Mouse (Mus musculus) intestine, embryonic 16.5 days (tissue): ENCODE data around the gene Retn. TPM values are rescaled to one million over a fixed set of nuclear protein-coding genes. Genes with fewer than 3 reads are reported as not detected.

ENCODE experiments used
- ATAC-seq: fragments of 200-750 bp; cut with Nextera tagmentation; 2 replicates; pipeline ENCODE4 v1.8.0; 2017; ENCODE audit warnings: moderate TSS enrichment, moderate library complexity
- H3K27ac ChIP-seq: fragments of 300-500 bp; sonication (generic); 2 replicates; pipeline ENCODE4 v1.5.1; 2014; ENCODE audit warnings: mild to moderate bottlenecking, low read length
- H3K27me3 ChIP-seq: fragments of 300-500 bp; sonication (generic); replicated peaks from 2 replicates; pipeline ENCODE4 v1.6.1; 2014; ENCODE audit warnings: low read length, control low read depth, mixed read lengths; ENCODE audit not compliant: control insufficient read depth, insufficient read depth
- H3K36me3 ChIP-seq: fragments of 300-500 bp; sonication (generic); 2 replicates; pipeline ENCODE4 v1.6.1; 2014; ENCODE audit warnings: low read length, control low read depth; ENCODE audit not compliant: control insufficient read depth, insufficient read depth
- H3K4me1 ChIP-seq: fragments of 300-500 bp; sonication (generic); 2 replicates; pipeline ENCODE4 v1.6.1; 2014; ENCODE audit warnings: low read length, control low read depth, mixed read lengths; ENCODE audit not compliant: control insufficient read depth, insufficient read depth
- H3K4me2 ChIP-seq: fragments of 300-500 bp; sonication (generic); 2 replicates; pipeline ENCODE4 v1.6.1; 2014; ENCODE audit warnings: low read depth, low read length, control low read depth
- H3K4me3 ChIP-seq: fragments of 300-500 bp; sonication (generic); 2 replicates; pipeline ENCODE4 v1.5.1; 2014; ENCODE audit warnings: mild to moderate bottlenecking, low read length
- H3K9ac ChIP-seq: fragments of 300-500 bp; sonication (generic); 2 replicates; pipeline ENCODE4 v1.6.1; 2014; ENCODE audit warnings: low read depth, low read length
- H3K9me3 ChIP-seq: fragments of 300-500 bp; sonication (generic); 2 replicates; pipeline ENCODE4 v1.6.1; 2016; ENCODE audit warnings: low read length, control low read depth; ENCODE audit not compliant: control insufficient read depth
- WGBS: fragments of 180-500 bp; shearing (Covaris S2); extraction: QIAGEN DNeasy Blood & Tissue Kit; methylation state at CpG from one replicate; pipeline ENCODE4 v1.1.7; 2014; 5-methylcytosine and 5-hydroxymethylcytosine counted together
- polyA plus RNA-seq: library from polyadenylated mRNA; unstranded; fragments of >200 nt; fragmentation: Nextera tagmentation; extraction: Ambion mirVana; gene quantifications from 2 replicates; pipeline ENCODE4 v1.2.1, GENCODE M21; 2015

Retn gene
- polyA plus RNA-seq, 1 experiment from 2014 or later, result not detected

DNA sequence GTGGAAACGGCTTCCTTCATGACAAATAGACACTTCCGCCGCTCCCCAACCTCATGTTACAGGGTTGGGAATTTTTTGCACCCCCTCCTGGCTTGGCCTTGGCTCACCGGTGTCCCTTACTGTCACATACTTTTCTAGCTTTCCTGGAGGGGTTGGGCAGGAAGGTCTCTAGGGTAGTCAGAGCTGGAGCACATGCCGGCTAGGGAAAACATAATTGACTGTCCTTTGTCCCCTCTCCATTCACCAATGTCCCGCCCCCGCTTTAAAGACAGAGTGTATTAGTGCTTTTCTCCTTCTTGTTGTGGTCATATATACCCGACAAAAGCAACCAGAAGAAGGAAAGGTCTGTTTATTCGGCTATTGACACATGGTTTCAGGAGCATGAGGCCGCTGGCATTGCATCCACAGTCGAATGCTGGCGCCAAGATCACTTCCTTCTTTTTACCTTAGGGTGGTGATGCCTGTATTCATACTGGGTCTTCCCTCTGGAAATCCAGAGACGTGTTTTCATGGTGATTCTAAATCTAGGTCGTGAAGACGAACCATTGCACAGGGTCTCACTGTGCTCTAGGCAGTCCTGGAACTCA lies 21.5 kb downstream of the Retn start:
- 2% methylated on average over 15 of the region's 15 CpGs for WGBS

DNA sequence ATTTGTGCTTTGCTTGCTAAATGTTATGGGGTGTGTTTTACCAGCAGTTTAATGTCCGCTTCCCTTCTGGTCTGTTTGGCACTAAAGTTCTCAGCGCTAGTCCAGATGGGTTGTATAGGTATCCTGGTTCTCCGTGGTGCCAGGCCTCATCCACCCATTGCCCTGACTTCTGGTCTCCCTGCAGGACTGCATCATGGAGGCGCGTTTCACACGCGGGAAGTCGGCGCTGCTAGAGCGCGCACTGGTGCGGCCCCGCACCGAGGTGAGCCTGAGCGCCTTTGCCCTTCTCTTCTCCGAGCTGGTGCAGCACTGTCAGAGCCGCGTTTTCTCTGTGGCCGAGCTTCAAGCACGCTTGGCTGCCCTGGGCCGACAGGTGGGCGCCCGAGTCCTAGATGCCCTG lies 23.3 kb downstream of the Retn start:
- H3K9ac ChIP-seq, result no peak overlapping the region
- no peak overlapping the region for H3K4me2 ChIP-seq
- no peak overlapping the region for H3K4me3 ChIP-seq
- 96% methylated on average over 23 of the region's 23 CpGs for WGBS
- peaks cover 11% of the 10 kb centered on the region for H3K4me1 ChIP-seq
- H3K27ac ChIP-seq, result no peak overlapping the region
- H3K27me3 ChIP-seq, result no peaks in the 10 kb centered on the region
- no peaks in the 10 kb centered on the region for H3K9me3 ChIP-seq
- H3K36me3 ChIP-seq, result peaks cover 18% of the 10 kb centered on the region
- no peak for ATAC-seq

More for the DNA sequence above, 21.5 kb downstream of the Retn start:
- peaks cover 18% of the 10 kb centered on the region for H3K36me3 ChIP-seq
- H3K4me3 ChIP-seq, result peak overlapping the region; percentile 70
- H3K27ac ChIP-seq, result peak overlapping the region; percentile 97
- peak; percentile 20 for ATAC-seq
- peaks cover 11% of the 10 kb centered on the region for H3K4me1 ChIP-seq
- no peaks in the 10 kb centered on the region for H3K27me3 ChIP-seq
- H3K4me2 ChIP-seq, result peak overlapping the region; percentile 80
- no peaks in the 10 kb centered on the region for H3K9me3 ChIP-seq
- peak overlapping the region; percentile 86 for H3K9ac ChIP-seq

DNA sequence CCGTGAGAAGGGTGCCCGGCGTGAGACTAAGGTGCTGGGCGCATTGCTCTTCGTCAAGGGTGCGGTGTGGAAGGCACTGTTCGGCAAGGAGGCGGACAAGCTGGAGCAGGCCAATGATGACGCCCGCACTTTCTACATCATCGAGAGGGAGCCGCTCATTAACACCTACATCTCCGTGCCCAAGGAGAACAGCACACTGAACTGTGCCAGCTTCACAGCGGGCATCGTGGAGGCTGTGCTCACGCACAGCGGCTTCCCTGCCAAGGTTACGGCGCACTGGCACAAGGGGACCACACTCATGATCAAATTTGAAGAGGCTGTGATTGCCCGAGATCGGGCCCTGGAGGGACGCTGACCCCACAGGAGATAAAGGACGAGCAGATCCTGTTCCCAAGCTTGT lies 23.7 kb downstream of the Retn start:
- Histone ChIP-seq H3K9me3 (no peaks in the 10 kb centered on the region), H3K9ac (no peak overlapping the region), H3K4me1 (peaks cover 11% of the 10 kb centered on the region), H3K4me2 (no peak overlapping the region), H3K27me3 (no peaks in the 10 kb centered on the region), H3K27ac (no peak overlapping the region), H3K36me3 (peaks cover 18% of the 10 kb centered on the region), H3K4me3 (no peak overlapping the region)
- WGBS, result 95% methylated on average over 23 of the region's 23 CpGs
- no peak for ATAC-seq

DNA sequence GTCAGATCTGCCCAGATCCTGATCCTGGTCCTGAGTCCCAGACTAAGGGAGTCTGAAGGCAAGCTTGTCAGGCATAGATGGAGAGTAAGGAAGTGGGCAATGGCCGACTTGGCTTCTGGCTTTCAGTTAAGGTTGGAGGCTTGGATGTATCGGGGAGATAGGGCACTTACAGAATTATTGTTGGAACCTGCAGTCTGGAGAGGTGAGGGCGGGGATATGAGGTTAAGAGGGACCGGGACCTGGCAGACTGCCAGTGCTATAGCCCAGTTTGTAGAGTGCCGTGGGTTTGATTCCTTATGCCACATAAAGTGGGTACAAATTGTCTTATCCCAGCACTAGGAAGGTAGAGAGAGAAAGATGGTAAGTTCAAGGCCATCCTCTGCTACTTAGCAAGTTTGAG lies 24.1 kb downstream of the Retn start:
- Histone ChIP-seq H3K36me3 (peaks cover 18% of the 10 kb centered on the region), H3K4me3 (no peak overlapping the region), H3K9ac (no peak overlapping the region), H3K4me1 (peaks cover 11% of the 10 kb centered on the region), H3K4me2 (no peak overlapping the region), H3K27ac (no peak overlapping the region), H3K27me3 (no peaks in the 10 kb centered on the region), H3K9me3 (no peaks in the 10 kb centered on the region)
- no peak for ATAC-seq
- 87% methylated on average over 5 of the region's 5 CpGs for WGBS

DNA sequence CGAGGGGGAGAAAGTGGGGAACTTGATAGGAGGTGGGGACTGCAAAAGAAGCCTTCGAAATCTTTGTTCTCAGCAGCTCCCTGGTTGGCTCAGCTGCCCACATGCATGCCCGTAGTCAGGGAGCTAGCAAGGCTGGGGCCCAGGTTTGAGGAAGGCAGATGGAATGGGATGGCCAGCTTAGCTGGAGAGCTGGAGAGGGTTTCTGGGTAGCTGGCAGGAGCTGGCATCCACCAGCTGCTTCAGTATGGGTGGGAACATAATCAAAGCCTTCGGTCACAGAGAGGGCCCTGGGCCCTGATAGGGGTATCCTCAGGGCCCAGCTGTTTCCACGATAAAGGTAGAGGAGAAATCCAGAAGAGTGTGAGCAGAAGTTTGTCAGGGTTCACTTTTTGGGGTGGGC lies 26.9 kb downstream of the Retn start:
- H3K4me1 ChIP-seq, result peaks cover 5% of the 10 kb centered on the region; the same call in 1 of the 2 replicates
- H3K4me3 ChIP-seq, result no peak overlapping the region
- peaks cover 18% of the 10 kb centered on the region for H3K36me3 ChIP-seq
- no peak overlapping the region for H3K9ac ChIP-seq
- H3K9me3 ChIP-seq, result no peaks in the 10 kb centered on the region
- H3K4me2 ChIP-seq, result no peak overlapping the region
- no peaks in the 10 kb centered on the region for H3K27me3 ChIP-seq
- H3K27ac ChIP-seq, result no peak overlapping the region
- 90% methylated on average over 5 of the region's 5 CpGs for WGBS
- no peak for ATAC-seq

DNA sequence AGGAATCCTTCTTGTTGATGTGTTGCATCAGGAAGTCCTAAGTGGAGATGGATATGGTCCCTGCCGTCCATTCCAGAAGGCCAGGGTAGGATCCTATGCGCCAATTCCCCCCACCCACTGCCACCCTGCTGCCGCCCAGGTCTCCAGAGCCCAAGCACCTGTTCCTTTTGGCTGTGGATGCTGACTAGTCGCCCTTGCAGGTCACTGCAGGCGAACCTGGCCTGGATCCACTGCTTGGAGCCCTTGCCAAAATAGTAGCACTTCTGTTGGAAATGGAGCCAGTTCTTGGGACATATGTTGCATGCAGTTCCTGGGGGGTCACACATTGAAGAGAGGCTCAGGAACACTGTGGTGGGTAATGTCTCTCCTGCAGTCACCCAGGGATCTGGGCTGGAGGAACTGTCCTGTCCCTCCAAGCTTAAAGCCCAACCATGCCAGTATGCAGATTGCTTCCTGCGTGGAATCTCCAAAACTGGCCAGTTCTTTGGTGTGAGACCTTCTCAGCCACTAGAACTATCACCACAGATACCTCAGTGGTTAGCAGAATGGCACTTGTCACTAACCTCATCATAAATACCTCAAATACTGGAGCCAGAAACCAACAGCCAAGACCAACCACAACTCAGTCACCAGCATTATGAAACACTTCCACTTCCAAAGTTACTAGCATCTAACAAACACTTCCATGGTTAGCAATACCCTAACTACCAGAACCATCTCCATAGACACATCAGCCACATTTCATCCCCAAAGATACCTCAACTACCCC lies 28.0 kb downstream of the Retn start:
- 78% methylated on average over 6 of the region's 6 CpGs for WGBS
- no peaks in the 10 kb centered on the region for H3K4me1 ChIP-seq
- no peak overlapping the region for H3K9ac ChIP-seq
- no peaks in the 10 kb centered on the region for H3K27me3 ChIP-seq
- no peak overlapping the region for H3K4me2 ChIP-seq
- H3K4me3 ChIP-seq, result no peak overlapping the region
- no peak overlapping the region for H3K27ac ChIP-seq
- no peak for ATAC-seq
- no peaks in the 10 kb centered on the region for H3K9me3 ChIP-seq
- H3K36me3 ChIP-seq, result peaks cover 18% of the 10 kb centered on the region

DNA sequence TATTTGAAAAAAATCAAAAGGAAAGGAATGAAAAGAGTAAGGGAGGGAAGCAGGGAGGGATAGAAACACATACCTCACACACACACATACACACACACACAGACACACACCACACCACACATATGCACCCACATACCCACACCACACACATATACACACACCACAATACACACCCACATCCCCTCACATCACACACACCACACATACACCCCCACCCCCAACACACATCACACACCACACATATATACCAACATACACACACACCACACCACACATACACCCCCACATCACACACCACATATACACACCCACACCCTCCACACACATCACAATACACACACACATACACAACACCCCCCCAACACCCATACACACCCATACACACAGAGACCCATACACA lies 29.0 kb downstream of the Retn start:
- H3K9ac ChIP-seq, result no peak overlapping the region
- no peaks in the 10 kb centered on the region for H3K27me3 ChIP-seq
- no peak overlapping the region for H3K4me2 ChIP-seq
- no peaks in the 10 kb centered on the region for H3K9me3 ChIP-seq
- peaks cover 10% of the 10 kb centered on the region for H3K36me3 ChIP-seq
- no peak overlapping the region for H3K27ac ChIP-seq
- no peak overlapping the region for H3K4me3 ChIP-seq
- ATAC-seq, result no peak
- no peaks in the 10 kb centered on the region for H3K4me1 ChIP-seq

DNA sequence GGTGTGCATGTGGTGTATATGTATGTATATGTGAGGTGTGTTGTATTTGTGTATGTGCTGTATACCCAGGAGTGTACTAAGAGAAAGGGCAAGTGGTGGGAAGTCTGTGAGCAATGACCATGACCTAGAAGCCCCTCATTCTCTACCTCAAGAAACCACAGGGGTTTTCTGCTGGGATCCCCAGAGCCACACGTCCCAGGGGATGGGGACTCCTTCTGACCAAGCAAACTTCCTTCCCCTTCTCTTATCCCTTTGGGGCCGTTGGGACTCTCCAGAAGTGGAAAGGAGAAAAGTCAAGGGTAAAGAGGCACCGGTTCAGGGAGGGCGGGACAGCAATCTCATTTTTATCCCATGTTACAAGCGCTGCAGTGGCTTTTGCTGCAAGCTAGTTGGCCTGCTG lies 29.9 kb downstream of the Retn start:
- ATAC-seq, result no peak

DNA sequence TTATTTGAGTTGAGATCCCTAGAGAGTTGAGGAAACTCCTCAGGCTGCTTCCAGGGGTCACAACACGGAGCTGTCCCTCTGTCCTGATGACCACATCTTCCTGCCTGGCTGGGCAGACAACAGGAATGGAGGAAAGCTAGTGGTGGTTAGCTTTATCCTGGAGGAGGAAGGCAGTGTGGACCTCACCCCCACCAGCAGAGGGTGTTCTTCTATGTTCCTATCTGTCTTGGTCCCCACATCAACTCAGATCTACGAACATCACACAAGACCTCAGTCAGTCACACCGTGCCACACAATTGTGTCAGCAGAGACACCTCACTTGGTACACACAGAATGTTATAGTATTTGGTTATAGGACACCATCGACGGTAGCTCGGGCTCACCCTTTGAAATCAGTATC lies 32.0 kb downstream of the Retn start:
- no peaks in the 10 kb centered on the region for H3K36me3 ChIP-seq
- no peak overlapping the region for H3K4me3 ChIP-seq
- H3K4me2 ChIP-seq, result no peak overlapping the region
- H3K9ac ChIP-seq, result no peak overlapping the region
- H3K4me1 ChIP-seq, result no peaks in the 10 kb centered on the region
- 73% methylated on average over 6 of the region's 6 CpGs for WGBS
- no peak for ATAC-seq
- H3K27ac ChIP-seq, result no peak overlapping the region
- H3K9me3 ChIP-seq, result no peaks in the 10 kb centered on the region
- H3K27me3 ChIP-seq, result no peaks in the 10 kb centered on the region

More for the DNA sequence above, 29.9 kb downstream of the Retn start:
- no peak overlapping the region for H3K4me3 ChIP-seq
- H3K36me3 ChIP-seq, result peaks cover 5% of the 10 kb centered on the region
- no peaks in the 10 kb centered on the region for H3K4me1 ChIP-seq
- H3K27ac ChIP-seq, result no peak overlapping the region
- H3K9me3 ChIP-seq, result no peaks in the 10 kb centered on the region
- H3K27me3 ChIP-seq, result no peaks in the 10 kb centered on the region
- WGBS, result 61% methylated on average over 5 of the region's 5 CpGs
- H3K9ac ChIP-seq, result no peak overlapping the region
- H3K4me2 ChIP-seq, result no peak overlapping the region
